Mouse (Mus musculus): ENCODE results near the gene Gabrr2. TPM values are rescaled to one million over a fixed set of nuclear protein-coding genes. Genes with fewer than 3 reads are reported as not detected.

Gene Gabrr2
- total RNA-seq, 4 experiments from 2014 or later: 0.23 to 1.4 (median 0.79) TPM

Other genes with a start within 250 kb of the Gabrr2 start
- gene Ankrd6, start 112.2 kb upstream of the Gabrr2 start, total RNA-seq (2022): 10 to 100 TPM; 33.9 to 41.8 (median 34.3) TPM
- gene Rragd, start 80.0 kb upstream of the Gabrr2 start, total RNA-seq (2022): 10 to 100 TPM; 60.6 to 67.8 (median 64.7) TPM
- gene Ube2j1, start 31.6 kb upstream of the Gabrr2 start, total RNA-seq (2022): 100 to 1,000 TPM; 102 to 112 (median 106) TPM
- gene Gabrr1, start 69.5 kb downstream of the Gabrr2 start, total RNA-seq (2022): under 1 TPM in 2 of 4 experiments, not detected in 2; 0.14 to 0.31 TPM
- gene Pm20d2, start 126.7 kb downstream of the Gabrr2 start, total RNA-seq (2022): 10 to 100 TPM in 2 of 4 experiments, 1 to 10 TPM in 2; 8.5 to 10.9 (median 9.5) TPM
- gene Srsf12, start 146.0 kb downstream of the Gabrr2 start, total RNA-seq (2022): 10 to 100 TPM; 21.8 to 25.8 (median 24.5) TPM
- 100 to 1,000 TPM; 127 to 141 (median 133) TPM for gene Pnrc1, start 227.2 kb downstream of the Gabrr2 start, total RNA-seq (2022)
- 10 to 100 TPM; 25.7 to 32.6 (median 28.6) TPM for gene Rngtt, start 247.3 kb downstream of the Gabrr2 start, total RNA-seq (2022)

Data from layer of hippocampus, adult 8-10 months (tissue).